Mouse (Mus musculus): ENCODE results near the gene Tmem116.

- TF ChIP-seq CTCF (IDR thresholded peaks at IDR 0.05; ENCODE audit: low read depth) (no peak), EP300 (IDR thresholded peaks at IDR 0.05; ENCODE audit: low read depth) (no peak)
Observed at GRCm38 (mm10) chr5:121506846-121507245, 55.2 kb downstream of the Tmem116 start.
